Mouse (Mus musculus) central nervous system, embryonic 14 days (tissue): ENCODE results near the gene Soga3. TPM values are rescaled to one million over a fixed set of nuclear protein-coding genes. Genes with fewer than 3 reads are reported as not detected.

Experiments
- polyA plus RNA-seq: library from polyadenylated mRNA; depleted of rRNA; stranded (reverse); fragments of >200 nt; gene quantifications from 2 replicates; pipeline ENCODE4 v1.2.3, GENCODE M21; 2012; rRNA removed

Gene Soga3
- polyA plus RNA-seq: 64.3 and 73.5 TPM in 2 replicates

DNA sequence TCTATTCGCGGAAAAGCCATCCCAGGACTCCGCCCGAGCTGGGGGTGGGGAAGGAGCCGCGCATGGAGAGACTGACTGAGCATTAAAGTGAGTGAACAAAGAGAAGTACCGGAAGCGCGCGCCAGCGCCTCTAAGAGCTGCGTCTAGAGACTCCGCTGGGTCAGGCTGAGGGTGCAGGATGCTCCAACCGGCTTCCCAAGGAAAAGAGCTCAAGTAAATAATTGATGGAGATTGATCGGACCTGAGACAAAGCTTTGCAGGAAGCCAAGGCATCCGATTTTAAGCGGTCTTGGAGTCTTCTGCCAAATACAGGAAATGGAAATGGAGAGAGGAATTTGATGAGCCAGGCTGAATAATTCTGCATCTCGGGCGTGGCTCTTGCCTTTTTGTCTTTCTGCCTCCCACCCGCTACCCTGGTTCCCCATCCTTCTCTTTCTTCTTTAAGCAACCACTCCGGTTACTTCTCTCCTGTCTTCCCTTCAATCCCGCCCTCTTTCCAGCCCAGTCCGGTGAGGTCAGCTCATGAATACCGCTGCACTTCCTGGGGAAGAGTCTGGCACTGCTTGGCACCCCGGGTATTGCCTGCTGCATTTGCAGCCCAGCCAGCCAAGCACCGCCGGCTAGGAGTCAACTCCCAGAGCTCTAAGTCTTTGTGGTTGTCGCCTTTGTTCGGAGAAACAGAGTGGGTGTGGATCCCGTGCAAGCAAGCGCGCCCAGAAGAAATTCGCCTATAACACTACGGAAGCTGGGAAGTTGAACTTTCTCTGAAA, at the start of gene Soga3:
Gene Soga3, plus strand, starts transcription at position 274 of the 770 bp plus-strand sequence.

DNA sequence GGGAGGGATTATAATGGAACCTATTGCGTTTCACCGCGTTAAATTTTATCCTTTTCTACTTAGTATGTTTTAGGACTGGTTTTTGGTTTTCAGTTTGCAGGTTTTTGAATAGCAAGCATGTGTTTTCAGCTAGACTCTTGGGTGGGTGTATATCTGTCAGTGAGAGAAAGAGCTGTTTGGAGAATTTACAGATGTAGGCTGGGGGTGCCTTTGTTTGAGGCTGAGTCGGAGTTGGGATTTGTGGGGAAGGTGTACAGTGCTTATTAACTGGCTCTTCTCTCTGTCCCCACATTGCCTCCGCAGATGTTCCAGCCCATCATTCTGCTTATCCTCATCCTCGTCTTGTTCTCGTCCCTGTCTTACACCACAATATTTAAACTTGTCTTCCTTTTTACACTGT, 55.0 kb downstream of the Soga3 start, which contains the start of gene Gm49353:
Gene Gm49353, plus strand, starts transcription at position 313 of the 400 bp plus-strand sequence.

DNA sequence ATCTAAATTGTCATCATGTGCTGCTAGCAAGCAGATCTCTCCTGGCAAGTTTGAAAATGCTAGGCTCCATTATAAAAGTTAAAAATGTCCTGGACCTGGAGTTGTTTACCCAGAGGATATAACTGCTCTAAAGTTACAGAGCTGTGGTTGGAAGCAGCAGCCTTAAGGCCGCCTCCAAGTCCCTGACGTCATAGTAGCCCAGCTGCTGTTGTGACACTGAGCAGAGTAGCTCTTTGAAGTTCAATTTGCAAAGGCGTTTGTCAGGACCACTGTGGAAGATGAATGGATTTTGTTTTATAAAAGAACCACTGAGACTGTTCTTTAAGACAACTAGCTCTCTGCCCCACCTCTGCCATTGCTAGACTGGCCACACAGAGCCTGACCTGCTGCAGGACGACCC, 67.8 kb downstream of the Soga3 start, which contains the start of gene 9330159F19Rik:
Gene 9330159F19Rik, plus strand, starts transcription at position 154 of the 400 bp plus-strand sequence.

Other genes starting within 250 kb of the Soga3 start
- gene 2310057J18Rik, start 157.5 kb upstream of the Soga3 start, polyA plus RNA-seq: not detected in 2 replicates
- 11.6 and 11.9 TPM in 2 replicates for gene Gm49353, start 55.1 kb downstream of the Soga3 start, polyA plus RNA-seq
- gene 9330159F19Rik, start 67.8 kb downstream of the Soga3 start, polyA plus RNA-seq: 48.0 and 54.4 TPM in 2 replicates
- gene Echdc1, start 169.3 kb downstream of the Soga3 start, polyA plus RNA-seq: 14.0 and 14.8 TPM in 2 replicates
- 92.0 and 96.6 TPM in 2 replicates for gene Rnf146, start 218.6 kb downstream of the Soga3 start, polyA plus RNA-seq